Mouse (Mus musculus) midbrain, embryonic 14.5 days (tissue): ENCODE measurements at regions not wholly inside any gene's neighbourhood (a gene's known extent, or its start where the extent isn't known, plus 50 kb on each side); places are given as distances from the start of the nearest gene placed in this dataset.

Source experiments
- ATAC-seq: fragments of 200-750 bp; cut with Nextera tagmentation; 2 replicates; pipeline ENCODE4 v1.8.0; 2017; ENCODE audit warnings: moderate number of reproducible peaks, moderate library complexity; ENCODE audit not compliant: low FRiP score, low TSS enrichment
- DNase-seq: peaks from one replicate; pipeline ENCODE4 v3.0.0-alpha.2; 2015
- H3K27ac ChIP-seq: fragments of 300-500 bp; sonication (generic); replicated peaks from 2 replicates; pipeline ENCODE4 v1.5.1; 2014; ENCODE audit warnings: mild to moderate bottlenecking, low read depth, low read length, moderate library complexity
- H3K27me3 ChIP-seq: fragments of 300-500 bp; sonication (generic); 2 replicates; pipeline ENCODE4 v1.6.1; 2014; ENCODE audit warnings: low read length, control low read depth, mixed read lengths; ENCODE audit not compliant: control insufficient read depth, insufficient read depth
- H3K36me3 ChIP-seq: fragments of 300-500 bp; sonication (generic); 2 replicates; pipeline ENCODE4 v1.6.1; 2014; ENCODE audit warnings: low read length, control low read depth; ENCODE audit not compliant: control insufficient read depth, insufficient read depth
- H3K4me1 ChIP-seq: fragments of 300-500 bp; sonication (generic); 2 replicates; pipeline ENCODE4 v1.6.1; 2014; ENCODE audit warnings: mild to moderate bottlenecking, antibody characterized with exemption, low read length, control low read depth; ENCODE audit not compliant: control insufficient read depth, insufficient read depth
- H3K4me2 ChIP-seq: fragments of 300-500 bp; sonication (generic); 2 replicates; pipeline ENCODE4 v1.6.1; 2014; ENCODE audit warnings: mild to moderate bottlenecking, low read length, moderate library complexity
- H3K4me3 ChIP-seq: fragments of 300-500 bp; sonication (generic); replicated peaks from 2 replicates; pipeline ENCODE4 v1.5.1; 2014; ENCODE audit warnings: low read depth, low read length
- H3K9ac ChIP-seq: fragments of 300-500 bp; sonication (generic); replicated peaks from 2 replicates; pipeline ENCODE4 v1.6.1; 2014; ENCODE audit warnings: mild to moderate bottlenecking, low read length, moderate library complexity
- H3K9me3 ChIP-seq: fragments of 300-500 bp; sonication (generic); 2 replicates; pipeline ENCODE4 v1.6.1; 2016; ENCODE audit warnings: low read length, control low read depth, mixed read lengths; ENCODE audit not compliant: control insufficient read depth
- WGBS: fragments of 180-500 bp; shearing (Covaris S2); extraction: QIAGEN DNeasy Blood & Tissue Kit; methylation state at CpG from one replicate; pipeline ENCODE4 v1.1.7; 2014; 5-methylcytosine and 5-hydroxymethylcytosine counted together

GRCm38 (mm10) chr1:154006055-154006454, 106.0 kb upstream of the Teddm2 start:
- WGBS = 94% methylated on average over 13 of the region's 13 CpGs
- Histone ChIP-seq H3K36me3 (no peaks in the 10 kb centered on the region), H3K27ac (no peak overlapping the region), H3K4me2 (no peak overlapping the region), H3K9ac (no peak overlapping the region), H3K4me3 (no peak overlapping the region), H3K9me3 (no peaks in the 10 kb centered on the region), H3K27me3 (no peaks in the 10 kb centered on the region), H3K4me1 (no peaks in the 10 kb centered on the region)
- ATAC-seq (no peak), DNase-seq (no peak)

DNA sequence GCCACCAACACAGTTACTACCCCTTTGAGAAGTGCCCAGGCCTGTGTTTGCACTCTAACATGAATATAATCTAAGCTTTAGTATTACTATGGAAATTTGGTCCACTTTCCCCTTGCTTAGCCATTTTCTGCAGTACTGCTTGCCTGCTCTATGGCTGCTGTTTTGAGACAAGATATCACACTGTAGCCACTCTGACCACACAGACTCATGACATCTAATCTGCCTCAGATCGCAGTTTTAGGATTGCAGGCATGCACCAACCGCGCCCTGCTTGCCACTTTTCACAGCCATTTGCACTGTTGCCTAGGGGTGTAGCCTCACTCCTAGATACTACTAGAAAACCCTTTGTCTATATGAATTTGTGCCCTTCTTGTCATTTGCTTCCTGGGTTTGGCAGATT, 107.4 kb upstream of the Teddm2 start:
- no peaks in the 10 kb centered on the region for H3K36me3 ChIP-seq
- DNase-seq = no peak
- H3K4me3 ChIP-seq = no peak overlapping the region
- no peak overlapping the region for H3K4me2 ChIP-seq
- H3K27me3 ChIP-seq = no peaks in the 10 kb centered on the region
- no peak overlapping the region for H3K27ac ChIP-seq
- no peak for ATAC-seq
- no peaks in the 10 kb centered on the region for H3K9me3 ChIP-seq
- 95% methylated on average over 3 of the region's 3 CpGs for WGBS
- H3K9ac ChIP-seq = no peak overlapping the region
- H3K4me1 ChIP-seq = no peaks in the 10 kb centered on the region

- Histone ChIP-seq H3K9me3 (no peaks in the 10 kb centered on the region), H3K9ac (no peak overlapping the region), H3K4me1 (no peaks in the 10 kb centered on the region), H3K36me3 (no peaks in the 10 kb centered on the region), H3K4me2 (no peak overlapping the region), H3K27me3 (no peaks in the 10 kb centered on the region), H3K4me3 (no peak overlapping the region), H3K27ac (no peak overlapping the region)
- WGBS = 94% methylated on average over 11 of the region's 11 CpGs
- ATAC-seq (no peak), DNase-seq (no peak)
Measured at GRCm38 (mm10) chr1:154008593-154009310, 108.7 kb upstream of the Teddm2 start.

DNA sequence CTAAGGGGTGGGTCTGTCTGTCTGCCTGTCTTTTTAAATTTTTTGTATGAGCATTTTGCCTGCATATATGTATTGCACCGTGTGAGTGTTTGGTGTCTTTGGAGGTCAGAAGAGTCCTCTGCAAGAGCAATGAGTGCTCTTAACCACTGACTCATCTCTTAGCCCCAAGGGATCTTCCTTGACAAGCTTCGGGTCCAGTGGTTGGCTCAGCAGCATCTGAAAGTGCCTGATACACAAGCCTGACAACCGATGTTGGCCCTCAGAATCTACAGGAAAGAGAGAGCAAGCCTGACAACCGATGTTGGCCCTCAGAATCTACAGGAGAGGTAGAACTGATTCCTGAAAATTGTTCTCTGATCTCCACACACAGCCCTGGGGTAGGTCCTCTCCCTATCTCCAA, 110.7 kb upstream of the Teddm2 start:
- Histone ChIP-seq H3K4me2 (no peak overlapping the region), H3K36me3 (no peaks in the 10 kb centered on the region), H3K9me3 (no peaks in the 10 kb centered on the region), H3K4me3 (no peak overlapping the region), H3K4me1 (no peaks in the 10 kb centered on the region), H3K27ac (no peak overlapping the region), H3K27me3 (no peaks in the 10 kb centered on the region), H3K9ac (no peak overlapping the region)
- ATAC-seq = no peak
- DNase-seq = no peak
- 88% methylated on average over 4 of the region's 4 CpGs for WGBS

GRCm38 (mm10) chr1:154016516-154016915, 116.5 kb upstream of the Teddm2 start:
- no peak overlapping the region for H3K4me3 ChIP-seq
- no peaks in the 10 kb centered on the region for H3K4me1 ChIP-seq
- H3K36me3 ChIP-seq = no peaks in the 10 kb centered on the region
- H3K27me3 ChIP-seq = no peaks in the 10 kb centered on the region
- no peak for ATAC-seq
- WGBS = 78% methylated on average over 2 of the region's 2 CpGs
- no peak overlapping the region for H3K27ac ChIP-seq
- H3K4me2 ChIP-seq = no peak overlapping the region
- no peak overlapping the region for H3K9ac ChIP-seq
- no peak for DNase-seq
- no peaks in the 10 kb centered on the region for H3K9me3 ChIP-seq

- 80% methylated on average over 6 of the region's 6 CpGs for WGBS
- Histone ChIP-seq H3K4me2 (no peak overlapping the region), H3K27me3 (no peaks in the 10 kb centered on the region), H3K4me1 (no peaks in the 10 kb centered on the region), H3K36me3 (no peaks in the 10 kb centered on the region), H3K4me3 (no peak overlapping the region), H3K9me3 (no peaks in the 10 kb centered on the region), H3K9ac (no peak overlapping the region), H3K27ac (no peak overlapping the region)
- DNase-seq (no peak), ATAC-seq (no peak)
Measured at GRCm38 (mm10) chr1:154018241-154018640, 118.2 kb upstream of the Teddm2 start.

- 81% methylated on average over 3 of the region's 3 CpGs for WGBS
- no peaks in the 10 kb centered on the region for H3K9me3 ChIP-seq
- ATAC-seq (no peak), DNase-seq (no peak)
- H3K4me1 ChIP-seq = no peaks in the 10 kb centered on the region
- no peaks in the 10 kb centered on the region for H3K36me3 ChIP-seq
- H3K4me3 ChIP-seq = no peak overlapping the region
- no peak overlapping the region for H3K4me2 ChIP-seq
- no peak overlapping the region for H3K27ac ChIP-seq
- no peak overlapping the region for H3K9ac ChIP-seq
- H3K27me3 ChIP-seq = no peaks in the 10 kb centered on the region
Measured at GRCm38 (mm10) chr1:154024301-154024700, 124.3 kb upstream of the Teddm2 start.

- no peak overlapping the region for H3K4me2 ChIP-seq
- DNase-seq = no peak
- 89% methylated on average over 4 of the region's 4 CpGs for WGBS
- no peaks in the 10 kb centered on the region for H3K36me3 ChIP-seq
- no peak overlapping the region for H3K4me3 ChIP-seq
- ATAC-seq = no peak
- H3K27me3 ChIP-seq = no peaks in the 10 kb centered on the region
- H3K27ac ChIP-seq = no peak overlapping the region
- no peaks in the 10 kb centered on the region for H3K4me1 ChIP-seq
- H3K9me3 ChIP-seq = no peaks in the 10 kb centered on the region
- no peak overlapping the region for H3K9ac ChIP-seq
Measured at GRCm38 (mm10) chr1:154027303-154027702, 127.3 kb upstream of the Teddm2 start.

DNA sequence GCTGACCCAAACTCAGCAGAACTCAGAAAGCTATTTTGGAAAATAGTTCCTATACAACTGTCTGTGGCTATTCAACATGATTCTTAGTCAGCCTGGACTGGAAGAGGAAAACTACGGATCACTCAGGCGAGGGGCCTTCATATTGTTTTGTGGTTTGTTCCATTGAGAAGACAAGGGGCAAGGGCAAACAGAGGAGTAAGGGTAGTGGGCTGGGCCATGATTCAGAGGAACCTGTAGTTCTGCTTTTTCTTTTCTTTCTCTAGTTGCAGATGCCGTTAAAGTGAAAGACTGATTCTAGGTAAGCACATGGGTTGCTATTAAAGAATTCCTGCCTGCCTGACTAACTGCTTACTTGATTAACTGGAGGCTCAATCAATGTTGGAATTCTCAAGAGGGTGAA, 129.8 kb upstream of the Teddm2 start:
- Histone ChIP-seq H3K4me1 (no peaks in the 10 kb centered on the region), H3K4me3 (no peak overlapping the region), H3K4me2 (no peak overlapping the region), H3K9ac (no peak overlapping the region), H3K27ac (no peak overlapping the region), H3K36me3 (no peaks in the 10 kb centered on the region), H3K27me3 (no peaks in the 10 kb centered on the region), H3K9me3 (no peaks in the 10 kb centered on the region)
- 88% methylated on average over 3 of the region's 3 CpGs for WGBS
- DNase-seq (no peak), ATAC-seq (no peak)
